Mouse (Mus musculus): ENCODE measurements around the gene Ccr7. TPM values are rescaled to one million over a fixed set of nuclear protein-coding genes. Genes with fewer than 3 reads are reported as not detected.

Ccr7 gene
- total and polyA plus RNA-seq, 3 experiments: 0.04 to 0.06 TPM; not detected in 1

GRCm38 (mm10) chr11:99187348-99187747 lies 32.5 kb upstream of the Ccr7 start:
- no peak for DNase-seq (ENCODE audit: low read depth, low spot score)
- Histone ChIP-seq H3K27ac (ENCODE audit: control insufficient read depth, low read depth, low read length) (no peak overlapping the region), H3K79me2 (ENCODE audit: control insufficient read depth, insufficient read depth, low read length, poor library complexity) (no peaks in the 10 kb centered on the region), H3K36me3 (ENCODE audit: control insufficient read depth in 1 of 2, insufficient read depth in 2 of 2, low read length in 2 of 2) (no peaks in the 10 kb centered on the region), H3K9me3 (replicated peaks; ENCODE audit: insufficient read depth, low read length) (no peaks in the 10 kb centered on the region), H3K9ac (ENCODE audit: control insufficient read depth, low read depth, low read length, poor library complexity, severe bottlenecking) (no peak overlapping the region), H3K4me3 (ENCODE audit: control insufficient read depth in 1 of 2, insufficient read depth in 1 of 2, low read depth in 2 of 2, low read length in 2 of 2) (no peak overlapping the region), H3K4me1 (ENCODE audit: control insufficient read depth in 1 of 2, insufficient read depth in 2 of 2, low read length in 2 of 2) (no peaks in the 10 kb centered on the region), H3K27me3 (ENCODE audit: control insufficient read depth in 1 of 2, insufficient read depth in 2 of 2, low read length in 2 of 2) (peaks cover 3 to 4% of the 10 kb centered on the region in 2 experiments; a peak in 2 of 4 replicates)
- no peak for TF ChIP-seq ZNF384 (IDR thresholded peaks at IDR 0.05; ENCODE audit: low read depth, low read length)
- TF ChIP-seq ETS1 (IDR thresholded peaks at IDR 0.05; ENCODE audit: low read depth, low read length): no peak
- TF ChIP-seq MYC (IDR thresholded peaks at IDR 0.05; ENCODE audit: low read depth, low read length): no peak
- no peak for TF ChIP-seq POLR2AphosphoS5 (IDR thresholded peaks at IDR 0.05; ENCODE audit: borderline replicate concordance, low read depth, low read length)

- peaks cover 3 to 4% of the 10 kb centered on the region in 2 experiments; a peak in 2 of 4 replicates for H3K27me3 ChIP-seq (ENCODE audit: control insufficient read depth in 1 of 2, insufficient read depth in 2 of 2, low read length in 2 of 2)
- H3K4me3 ChIP-seq (ENCODE audit: control insufficient read depth in 1 of 2, insufficient read depth in 1 of 2, low read depth in 2 of 2, low read length in 2 of 2): no peak overlapping the region
- no peaks in the 10 kb centered on the region for H3K4me1 ChIP-seq (ENCODE audit: control insufficient read depth in 1 of 2, insufficient read depth in 2 of 2, low read length in 2 of 2)
- no peaks in the 10 kb centered on the region for H3K9me3 ChIP-seq (replicated peaks; ENCODE audit: insufficient read depth, low read length)
- TF ChIP-seq CTCF (IDR thresholded peaks at IDR 0.05 in 2 of 3, conservative IDR thresholded peaks at IDR 0.05 in 1 of 3; ENCODE audit: control insufficient read depth in 1 of 3, insufficient read depth in 1 of 3, low read depth in 2 of 3, low read length in 3 of 3, poor library complexity in 1 of 3, severe bottlenecking in 1 of 3) (0 out of 6 replicates have a peak, but pooled peaks of 1 of the 3 experiments have one; percentile 6), TAL1 (IDR thresholded peaks at IDR 0.05; ENCODE audit: low read length) (no peak)
- H3K9ac ChIP-seq (ENCODE audit: control insufficient read depth, low read depth, low read length, poor library complexity, severe bottlenecking): no peak overlapping the region
- H3K79me2 ChIP-seq (ENCODE audit: control insufficient read depth, insufficient read depth, low read length, poor library complexity): no peaks in the 10 kb centered on the region
- no peak for DNase-seq (ENCODE audit: low read depth, low spot score)
- H3K27ac ChIP-seq (ENCODE audit: control insufficient read depth, low read depth, low read length): no peak overlapping the region
- no peaks in the 10 kb centered on the region for H3K36me3 ChIP-seq (ENCODE audit: control insufficient read depth in 1 of 2, insufficient read depth in 2 of 2, low read length in 2 of 2)
These were observed 32.0 kb upstream of the Ccr7 start for GRCm38 (mm10) chr11:99186836-99187235.

DNA sequence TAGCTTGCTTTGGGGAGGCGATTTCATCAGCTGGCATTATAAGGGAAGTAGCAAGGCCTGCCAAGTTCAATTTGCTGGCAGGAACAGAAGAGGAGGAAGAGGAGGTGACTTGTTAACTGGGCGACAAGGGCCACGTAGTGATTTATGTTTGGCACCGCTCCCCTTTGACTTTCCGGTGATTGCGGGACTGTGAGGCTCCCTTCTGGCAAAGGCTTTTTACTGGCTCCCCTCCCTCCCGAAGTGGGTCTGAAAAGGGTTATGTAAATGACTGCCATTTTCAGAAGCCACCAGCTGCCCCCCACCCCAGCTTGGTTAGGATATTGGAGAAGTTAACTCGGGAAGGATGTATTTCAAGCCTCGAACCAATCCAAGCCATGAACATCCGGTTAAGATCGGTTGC lies 27.7 kb upstream of the Ccr7 start:
- Histone ChIP-seq H3K9me3 (replicated peaks; ENCODE audit: insufficient read depth, low read length) (no peaks in the 10 kb centered on the region), H3K36me3 (ENCODE audit: control insufficient read depth in 1 of 2, insufficient read depth in 2 of 2, low read length in 2 of 2) (no peaks in the 10 kb centered on the region), H3K27me3 (ENCODE audit: control insufficient read depth in 1 of 2, insufficient read depth in 2 of 2, low read length in 2 of 2) (peaks cover 5 to 12% of the 10 kb centered on the region in 2 experiments), H3K27ac (ENCODE audit: control insufficient read depth, low read depth, low read length) (no peak overlapping the region), H3K4me1 (ENCODE audit: control insufficient read depth in 1 of 2, insufficient read depth in 2 of 2, low read length in 2 of 2) (no peaks in the 10 kb centered on the region), H3K9ac (ENCODE audit: control insufficient read depth, low read depth, low read length, poor library complexity, severe bottlenecking) (no peak overlapping the region), H3K79me2 (ENCODE audit: control insufficient read depth, insufficient read depth, low read length, poor library complexity) (no peaks in the 10 kb centered on the region), H3K4me3 (ENCODE audit: control insufficient read depth in 1 of 2, insufficient read depth in 1 of 2, low read depth in 2 of 2, low read length in 2 of 2) (no peak overlapping the region)
- DNase-seq (ENCODE audit: low read depth, low spot score): no peak
- TF ChIP-seq NELFE (IDR thresholded peaks at IDR 0.05; ENCODE audit: low read depth, low read length) (no peak), JUND (IDR thresholded peaks at IDR 0.05; ENCODE audit: low read depth, low read length) (no peak), HCFC1 (IDR thresholded peaks at IDR 0.05; ENCODE audit: low read depth, low read length) (no peak), USF2 (IDR thresholded peaks at IDR 0.05; ENCODE audit: borderline replicate concordance in 1 of 2, insufficient read depth in 1 of 2, low read depth in 1 of 2, low read length in 2 of 2) (no peak), ZMIZ1 (IDR thresholded peaks at IDR 0.05; ENCODE audit: low read depth, low read length) (no peak), GABPA (IDR thresholded peaks at IDR 0.05; ENCODE audit: low read depth, low read length) (no peak), MYC (IDR thresholded peaks at IDR 0.05; ENCODE audit: low read depth, low read length) (no peak), BHLHE40 (IDR thresholded peaks at IDR 0.05; ENCODE audit: borderline replicate concordance, low read depth, low read length) (no peak), CHD1 (IDR thresholded peaks at IDR 0.05; ENCODE audit: low read depth, low read length) (no peak), ZNF384 (IDR thresholded peaks at IDR 0.05; ENCODE audit: low read depth, low read length) (no peak)

Data from MEL (cell line).